Mouse (Mus musculus) mouse trophoblast stem cell (cell line): ENCODE measurements around the gene Zcchc3.
"Not testable (repeated sequence)": the region's sequence is repeated elsewhere in the genome, so short reads cannot be mapped to it uniquely, and the experiment has no call there.

Source experiments
- in situ Hi-C, 2 experiments: fragments of 300-500 bp; cut with MseI, MboI; formaldehyde crosslinking; loops; 2 replicates in 1 of 2; 3 replicates in 1 of 2; pipeline ENCODE4 v1.15.1; 2025

Zcchc3 gene

DNA sequence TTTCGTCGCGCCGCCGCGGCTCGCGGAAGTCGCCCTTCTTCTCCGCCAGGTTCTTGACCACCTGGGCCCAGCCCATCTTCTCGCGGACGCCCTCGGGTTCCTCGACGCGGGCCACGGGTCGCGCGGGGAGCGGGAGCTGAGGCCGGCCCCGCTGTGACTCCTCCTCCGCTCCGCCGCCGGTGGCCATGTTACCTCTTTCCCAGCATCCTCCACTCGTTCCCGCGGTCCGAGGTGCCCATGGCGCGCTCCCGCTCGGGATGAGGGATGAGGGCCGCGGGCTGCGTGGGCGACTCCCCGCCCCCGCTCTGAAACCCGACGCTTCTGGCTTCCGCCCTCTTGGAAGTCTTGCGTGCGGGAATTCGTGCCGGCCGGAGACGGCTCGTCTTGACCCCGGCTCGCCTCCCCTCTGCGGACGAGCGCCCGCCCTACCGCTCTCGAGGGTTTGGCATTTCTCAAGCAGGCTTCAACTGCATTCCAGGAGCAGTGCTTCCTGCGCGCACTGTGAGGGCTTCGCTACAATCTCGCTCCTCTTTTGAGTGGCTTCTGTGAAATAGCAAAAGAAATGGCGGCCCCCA is at the start of gene Zcchc3:
Gene Zcchc3, minus strand, starts transcription at position 437 of the 575 bp plus-strand sequence.
- in situ Hi-C loops: no loop called here

GRCm38 (mm10) chr2:152459241-152459640 is 44.4 kb upstream of the Zcchc3 start:
- in situ Hi-C loops: no loop called here

- in situ Hi-C loops: no loop called here
These were observed 37.4 kb upstream of the Zcchc3 start for GRCm38 (mm10) chr2:152452101-152452781.

DNA sequence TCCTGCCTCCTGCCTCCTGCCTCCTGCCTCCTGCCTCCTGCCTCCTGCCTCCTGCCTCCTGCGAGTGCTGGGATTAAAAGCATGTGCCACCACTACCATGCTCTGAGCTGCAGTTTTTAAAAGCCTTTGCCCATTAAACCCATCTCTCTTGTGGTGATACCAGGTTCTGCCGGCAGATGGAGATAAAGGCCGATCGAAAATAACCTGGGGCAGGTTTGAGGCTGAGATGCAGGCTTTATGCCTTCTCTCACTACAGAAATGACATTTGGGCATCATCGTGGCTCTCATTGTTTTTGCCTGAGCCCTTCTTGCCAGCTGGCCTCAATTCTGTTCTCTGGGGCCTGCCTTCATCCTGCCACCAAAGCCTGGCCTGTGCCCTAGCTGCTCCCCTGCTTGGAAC is 35.4 kb upstream of the Zcchc3 start:
- in situ Hi-C loops: no loop called here

- in situ Hi-C loops: no loop called here
These were observed 32.6 kb upstream of the Zcchc3 start for GRCm38 (mm10) chr2:152447461-152447860.

DNA sequence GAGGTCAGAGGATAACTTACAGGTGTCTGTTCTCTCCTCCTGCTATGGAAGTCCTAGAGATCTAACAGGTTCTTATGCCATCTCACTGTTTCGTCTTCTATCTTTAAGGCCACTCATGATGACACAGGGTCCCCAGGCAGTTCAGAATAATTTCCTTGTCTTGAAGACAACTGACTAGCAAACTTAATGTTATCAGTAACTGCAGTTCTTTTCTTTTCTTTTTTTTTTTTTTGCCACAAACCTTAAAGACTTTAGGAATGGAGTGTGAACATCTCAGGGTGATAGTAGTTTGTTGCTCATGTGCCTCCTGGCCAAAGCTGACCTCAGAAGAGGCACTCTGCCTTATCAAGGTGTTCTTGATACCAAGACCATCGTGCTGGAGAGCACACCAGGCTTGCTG is 31.8 kb upstream of the Zcchc3 start:
- in situ Hi-C loops: no loop called here

DNA sequence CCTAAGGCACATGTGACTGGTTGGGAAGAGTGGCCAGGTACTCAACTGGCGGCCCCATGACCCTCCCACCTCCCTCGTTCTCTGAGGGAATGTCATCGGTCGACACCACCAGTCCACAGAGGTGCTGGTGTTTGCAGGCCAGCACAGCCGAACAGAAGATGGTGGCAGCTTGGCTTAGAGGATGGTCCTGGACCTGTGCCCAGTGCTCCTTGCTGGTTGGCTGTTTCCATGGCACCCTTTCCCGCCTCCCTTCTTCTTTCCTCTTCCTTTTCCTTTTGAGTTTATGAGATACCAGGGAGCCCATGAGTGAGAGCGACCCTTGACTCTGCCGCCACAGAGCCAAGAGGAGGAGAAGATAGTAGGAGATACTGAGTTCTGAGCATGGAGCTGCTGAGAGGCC is 28.5 kb upstream of the Zcchc3 start:
- in situ Hi-C loops: no loop called here

DNA sequence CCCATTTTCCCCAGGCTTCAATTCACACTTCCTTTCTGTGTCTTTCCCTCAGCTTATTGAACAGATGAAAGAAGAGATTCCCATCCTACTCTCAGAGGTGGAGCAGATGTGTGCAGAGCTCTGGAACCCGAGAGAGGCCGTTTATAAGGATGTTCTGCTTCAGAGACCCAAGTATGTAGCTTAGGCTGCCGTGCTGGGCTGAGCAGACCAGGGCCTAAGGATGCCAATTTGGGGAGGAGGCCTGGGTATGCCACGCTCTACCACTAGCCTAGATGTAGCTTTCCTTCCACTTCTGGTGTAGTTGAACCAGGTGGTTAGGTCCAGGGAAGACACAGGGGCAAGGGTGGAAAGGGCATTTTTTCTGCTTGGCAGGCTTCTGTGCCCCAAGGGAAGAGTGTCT is 27.5 kb upstream of the Zcchc3 start:
- in situ Hi-C loops: no loop called here

DNA sequence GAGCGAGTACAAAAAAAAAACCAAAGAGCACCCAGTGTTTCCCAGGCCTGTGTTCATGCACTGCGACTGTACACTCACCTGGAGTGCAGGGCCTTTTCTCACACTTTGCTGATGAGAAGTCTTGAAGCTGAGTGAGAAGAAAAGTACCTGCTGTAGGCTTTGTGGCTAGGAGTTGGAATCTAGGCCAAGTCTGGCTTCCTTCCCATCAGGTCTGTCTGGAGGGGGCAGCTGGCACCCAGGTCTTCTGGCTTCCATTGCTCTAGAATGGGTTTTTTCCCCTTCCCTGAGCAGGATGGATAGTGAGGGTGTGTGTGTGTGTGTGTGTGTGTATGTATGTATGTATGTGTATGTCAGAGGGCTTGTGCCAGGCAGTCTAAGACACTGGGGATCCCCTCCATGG is 25.0 kb upstream of the Zcchc3 start:
- in situ Hi-C loops: no loop called here

GRCm38 (mm10) chr2:152438963-152439362 is 24.1 kb upstream of the Zcchc3 start:
- in situ Hi-C loops: no loop called here

GRCm38 (mm10) chr2:152436983-152437860 is 22.4 kb upstream of the Zcchc3 start:
- in situ Hi-C loops: no loop called here

DNA sequence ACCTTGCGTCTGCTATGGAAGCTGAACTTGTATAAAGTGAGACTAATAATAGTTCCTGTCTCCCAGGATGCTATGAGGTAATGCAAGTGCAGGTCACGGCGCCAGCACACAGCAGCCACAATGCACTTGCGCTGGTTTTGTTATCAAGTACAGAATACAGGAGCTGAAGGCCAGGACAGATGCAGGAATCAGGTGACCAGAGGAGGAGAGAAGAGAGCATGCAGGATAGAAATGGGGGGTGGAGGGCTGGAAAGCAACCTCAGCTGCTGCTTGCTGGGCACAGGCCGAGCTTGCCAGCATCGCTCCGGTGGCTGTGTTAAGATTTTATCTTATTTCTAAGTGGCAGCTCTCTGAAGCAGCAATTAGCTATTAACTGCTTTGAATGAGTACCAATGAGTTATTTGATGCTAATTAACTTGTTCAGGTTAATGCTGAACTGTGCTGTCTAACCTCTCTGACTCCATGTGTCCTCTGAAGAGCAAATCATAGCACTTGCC is 21.6 kb upstream of the Zcchc3 start:
- in situ Hi-C loops: no loop called here

DNA sequence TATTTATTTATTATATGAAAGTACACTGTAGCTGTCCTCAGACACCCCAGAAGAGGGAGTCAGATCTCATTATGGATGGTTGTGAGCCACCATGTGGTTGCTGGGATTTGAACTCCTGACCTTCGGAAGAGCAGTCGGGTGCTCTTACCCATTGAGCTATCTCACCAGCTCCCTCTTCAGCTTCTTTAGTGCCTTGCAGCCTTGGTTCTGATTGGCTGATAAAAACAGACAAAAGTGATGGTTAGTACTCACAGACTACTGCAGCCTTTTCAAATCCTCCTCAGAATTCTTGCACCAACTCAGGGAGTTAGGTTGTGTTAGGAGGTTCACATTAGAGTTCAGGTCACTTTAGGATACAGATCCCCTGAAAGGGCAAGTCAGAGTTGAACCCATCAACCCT is 13.7 kb upstream of the Zcchc3 start:
- in situ Hi-C loops: not testable (repeated sequence)

DNA sequence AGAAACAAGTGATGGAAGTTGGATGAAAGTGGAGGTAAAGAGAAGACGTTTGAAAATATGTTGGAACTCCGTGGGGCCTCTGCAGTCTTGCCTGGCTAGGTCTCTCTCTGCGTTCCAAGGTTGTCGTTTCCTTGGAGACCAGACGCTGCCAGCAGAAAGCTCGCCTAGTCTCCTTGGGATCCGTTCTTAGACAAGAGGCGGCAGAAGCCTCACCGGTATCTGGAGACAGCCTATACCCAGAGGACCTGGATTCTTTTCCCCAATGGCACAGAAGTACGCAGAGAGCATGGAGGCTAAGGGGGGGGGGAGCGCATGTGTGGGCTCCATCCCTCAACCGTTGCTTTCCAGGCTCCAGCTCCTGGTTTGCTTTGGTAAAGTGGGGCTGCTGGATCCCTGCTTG is 12.7 kb upstream of the Zcchc3 start:
- in situ Hi-C loops: no loop called here

GRCm38 (mm10) chr2:152415786-152416185 is 959 bp upstream of the Zcchc3 start:
- in situ Hi-C loops: no loop called here

DNA sequence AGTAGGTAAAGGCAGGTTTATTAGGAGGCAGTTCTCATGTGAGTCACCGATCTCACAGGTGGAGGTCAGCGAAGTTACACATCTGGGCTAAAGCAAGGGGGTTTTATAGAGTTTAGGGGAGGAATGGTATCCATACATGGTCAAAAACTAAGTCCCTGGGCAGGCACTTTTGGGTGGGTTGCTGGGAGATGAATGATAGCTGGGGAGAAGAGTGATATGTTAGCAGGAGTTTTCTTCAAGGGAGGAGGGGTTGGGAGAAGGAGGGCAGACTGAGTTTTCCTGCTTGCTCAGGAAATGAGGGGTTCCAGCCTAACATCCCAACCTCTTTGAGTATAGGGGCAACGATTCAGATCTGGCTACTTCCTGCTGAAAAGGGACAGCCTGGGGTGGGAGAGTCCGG is 460 bp upstream of the Zcchc3 start, which contains the start of gene 6820408C15Rik:
Gene 6820408C15Rik, plus strand, starts transcription at position 301 of the 400 bp plus-strand sequence.
- in situ Hi-C loops: no loop called here

- in situ Hi-C loops: no loop called here
These were observed 852 bp downstream of the Zcchc3 start for GRCm38 (mm10) chr2:152413765-152414584.

- in situ Hi-C loops: no loop called here
These were observed 1.6 kb downstream of the Zcchc3 start for GRCm38 (mm10) chr2:152413158-152413764.

- in situ Hi-C loops: no loop called here
These were observed 2.2 kb downstream of the Zcchc3 start for GRCm38 (mm10) chr2:152412526-152413157.

- in situ Hi-C loops: no loop called here
These were observed 3.4 kb downstream of the Zcchc3 start for GRCm38 (mm10) chr2:152411471-152411870.

DNA sequence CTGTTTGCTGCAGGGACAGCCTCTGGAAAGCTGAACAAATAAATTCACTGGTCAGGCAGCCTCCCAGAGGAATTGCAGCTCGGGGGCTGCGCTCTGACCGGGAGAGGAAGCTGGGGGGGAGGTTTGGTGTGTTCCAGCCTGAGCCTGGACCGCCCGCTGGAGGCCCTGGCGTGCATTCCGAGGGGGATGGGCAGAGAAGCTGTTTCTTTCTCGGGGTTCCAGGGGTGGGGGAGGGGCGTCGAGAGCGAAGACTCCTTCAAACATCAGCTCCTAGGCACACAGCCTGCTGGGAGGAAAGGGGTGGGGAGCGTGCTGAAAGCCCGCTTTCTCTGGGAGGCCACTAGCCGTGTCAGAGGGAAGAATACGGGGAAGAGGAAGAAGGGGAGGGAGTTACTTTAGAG is 3.9 kb downstream of the Zcchc3 start:
- in situ Hi-C loops: no loop called here
